Comparison of ENCODE assay signal across 21 mouse cellular contexts in the genomic region with DNA sequence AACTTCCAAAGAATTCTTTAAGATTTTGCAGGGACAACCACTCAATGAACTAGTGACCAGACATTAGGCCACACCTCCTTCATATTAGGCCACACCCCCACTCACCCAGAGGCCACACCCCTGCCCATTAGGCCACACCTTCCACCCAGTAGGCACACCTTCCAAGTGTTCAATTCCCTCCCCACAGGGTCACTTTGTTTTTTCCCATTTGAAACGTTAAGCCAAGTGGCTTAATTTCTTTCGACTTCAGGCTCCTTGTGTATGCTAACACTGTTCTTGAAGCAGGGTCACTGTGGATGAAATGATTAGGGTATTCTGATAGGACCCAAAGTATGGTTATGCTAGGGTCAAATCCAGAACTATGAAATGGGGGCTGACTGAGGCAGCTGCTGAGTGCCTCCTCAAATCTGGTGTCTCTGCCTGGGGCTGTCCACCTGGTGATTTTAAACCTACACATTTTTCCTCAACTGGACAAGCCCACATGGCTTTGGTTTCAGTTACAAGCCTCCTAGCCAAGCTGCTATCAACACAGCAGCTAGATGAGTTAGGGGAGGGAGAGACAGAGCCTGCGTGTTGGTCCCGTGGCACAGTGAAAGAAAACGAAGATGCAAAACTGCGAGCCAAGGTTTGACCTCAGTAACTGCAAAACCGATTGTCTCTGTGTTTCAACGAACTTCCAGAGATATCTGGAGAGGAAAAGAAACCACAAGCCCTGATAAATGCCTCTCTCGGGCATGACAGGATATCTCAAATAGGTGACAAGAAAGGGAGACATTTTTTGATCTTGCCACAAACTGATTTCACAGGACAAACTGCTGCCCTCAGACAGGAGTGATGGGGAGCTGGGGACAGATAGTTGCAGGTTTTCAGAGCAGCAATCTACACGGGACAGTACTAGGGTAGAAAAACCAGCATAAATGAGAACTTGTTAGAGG.
A peak's percentile ranks its signal among the peaks of the same experiment; 100 is the strongest.
DNase-seq lines count a peak whose midpoint lies in the region; ATAC-seq and TF ChIP-seq lines count a peak whose summit lies in the region.
"Had no signal": no experiment of that assay in that cellular context is flagged by ENCODE, and none has a peak within 500 bp of the region (broad histone marks: within the 10 kb centered on the region; RNA-seq: fewer than 3 reads in every experiment).

No protein-coding gene starts in this region.

- peaks cover 0 to 44% of the 10 kb centered on the region in 2 experiments; a peak in 2 of 4 replicates for H3K36me3 ChIP-seq in MEL (ENCODE audit: control insufficient read depth in 1 of 2, insufficient read depth in 2 of 2, low read length in 2 of 2)
- H3K36me3 ChIP-seq in liver, postnatal 0 days (replicated peaks; ENCODE audit: insufficient read depth, low read length), result no peaks in the 10 kb centered on the region
- no peaks in the 10 kb centered on the region for H3K36me3 ChIP-seq in forebrain, embryonic 13.5 days (ENCODE audit: poor library complexity, severe bottlenecking)
- no peaks in the 10 kb centered on the region for H3K36me3 ChIP-seq in forebrain, embryonic 16.5 days (ENCODE audit: control insufficient read depth, insufficient read depth)
- H3K36me3 ChIP-seq: forebrain, embryonic 15.5 days; neural tube, embryonic 15.5 days had no signal

- H3K79me2 ChIP-seq in MEL (ENCODE audit: control insufficient read depth, insufficient read depth, low read length, poor library complexity), result no peaks in the 10 kb centered on the region

- ATAC-seq in liver, postnatal 0 days, result no peak
- no peak for ATAC-seq in forebrain, embryonic 13.5 days
- no peak for ATAC-seq in forebrain, embryonic 16.5 days
- ATAC-seq: activated CD4-positive, CD25-positive, alpha-beta regulatory T cell, adult 4 months; forebrain, embryonic 15.5 days; Patski had no signal

- peak; percentile 99 to 100 for TF ChIP-seq EP300 in MEL (IDR thresholded peaks at IDR 0.05; ENCODE audit: low read depth in 1 of 2, low read length in 2 of 2)
- peak; percentile 85 for TF ChIP-seq EP300 in liver, postnatal 0 days (IDR thresholded peaks at IDR 0.05; ENCODE audit: low read depth)

- DNase-seq in MEL (ENCODE audit: low read depth, low spot score), result peak; percentile 95
- DNase-seq in c-Kit-positive CD71-positive TER-119-negative erythroid progenitor cells, embryonic 14.5 days (ENCODE audit: low read depth), result peak; percentile 19
- DNase-seq in liver, result peak; percentile 31
- DNase-seq in liver, postnatal 0 days, result no peak
- no peak for DNase-seq in left cerebral cortex, postnatal 25 days (ENCODE audit: low spot score in 2 of 2)
- DNase-seq: adrenal gland, postnatal 14 days; cerebellum, adult 18-20 months; cerebellum, postnatal 36 days; gastrocnemius, postnatal 36 days; kidney, adult 18-20 months; midbrain, embryonic 14.5 days; thymus, postnatal 4 days had no signal

- peaks cover 30 to 39% of the 10 kb centered on the region in 2 experiments for H3K4me1 ChIP-seq in MEL (ENCODE audit: control insufficient read depth in 1 of 2, insufficient read depth in 2 of 2, low read length in 2 of 2)
- peaks cover 4% of the 10 kb centered on the region; the same call in 1 of the 2 replicates for H3K4me1 ChIP-seq in liver, postnatal 0 days (ENCODE audit: insufficient read depth)
- H3K4me1 ChIP-seq in forebrain, embryonic 13.5 days, result peaks cover 4% of the 10 kb centered on the region; the same call in 1 of the 2 replicates
- H3K4me1 ChIP-seq in forebrain, embryonic 16.5 days (replicated peaks; ENCODE audit: control insufficient read depth, insufficient read depth, low read length), result no peaks in the 10 kb centered on the region
- H3K4me1 ChIP-seq: forebrain, embryonic 15.5 days had no signal

- 43% methylated on average over 10 of the region's 10 CpGs for WGBS in liver, postnatal 0 days (ENCODE audit: insufficient replicate concordance)
- WGBS in forebrain, embryonic 13.5 days, result 87% methylated on average over 10 of the region's 10 CpGs
- WGBS in forebrain, embryonic 16.5 days, result 88% methylated on average over 10 of the region's 10 CpGs

- no peak for TF ChIP-seq RAD21 in MEL (IDR thresholded peaks at IDR 0.05; ENCODE audit: low read depth, low read length)

- H3K9ac ChIP-seq in MEL (ENCODE audit: control insufficient read depth, low read depth, low read length, poor library complexity, severe bottlenecking), result peak overlapping the region; percentile 63
- no peak overlapping the region for H3K9ac ChIP-seq in liver, postnatal 0 days (replicated peaks)
- no peak overlapping the region for H3K9ac ChIP-seq in forebrain, embryonic 13.5 days
- H3K9ac ChIP-seq in forebrain, embryonic 16.5 days (replicated peaks; ENCODE audit: low read depth, low read length), result no peak overlapping the region
- H3K9ac ChIP-seq: forebrain, embryonic 15.5 days; neural tube, embryonic 15.5 days had no signal

- no peak overlapping the region for H3K4me2 ChIP-seq in liver, postnatal 0 days (ENCODE audit: low read depth, low read length)
- H3K4me2 ChIP-seq in forebrain, embryonic 13.5 days, result no peak overlapping the region
- H3K4me2 ChIP-seq in forebrain, embryonic 16.5 days (ENCODE audit: low read length), result no peak overlapping the region
- H3K4me2 ChIP-seq: forebrain, embryonic 15.5 days; neural tube, embryonic 15.5 days had no signal

- TF ChIP-seq CTCF in MEL (IDR thresholded peaks at IDR 0.05 in 2 of 3, conservative IDR thresholded peaks at IDR 0.05 in 1 of 3; ENCODE audit: control insufficient read depth in 1 of 3, insufficient read depth in 1 of 3, low read depth in 2 of 3, low read length in 3 of 3, poor library complexity in 1 of 3, severe bottlenecking in 1 of 3), result no peak
- no peak for TF ChIP-seq CTCF in liver, postnatal 0 days (IDR thresholded peaks at IDR 0.05; ENCODE audit: low read depth)

- peak overlapping the region; percentile 16 to 38 for H3K4me3 ChIP-seq in MEL (ENCODE audit: control insufficient read depth in 1 of 2, insufficient read depth in 1 of 2, low read depth in 2 of 2, low read length in 2 of 2)
- no peak overlapping the region for H3K4me3 ChIP-seq in liver, postnatal 0 days (ENCODE audit: low read depth, low read length)
- H3K4me3 ChIP-seq in forebrain, embryonic 13.5 days, result no peak overlapping the region
- no peak overlapping the region for H3K4me3 ChIP-seq in forebrain, embryonic 16.5 days (replicated peaks; ENCODE audit: low read length)
- H3K4me3 ChIP-seq: erythroblast, embryonic 14.5 days; forebrain, embryonic 15.5 days; neural tube, embryonic 15.5 days had no signal

- H3K9me3 ChIP-seq in MEL (replicated peaks; ENCODE audit: insufficient read depth, low read length), result no peaks in the 10 kb centered on the region
- H3K9me3 ChIP-seq in liver, postnatal 0 days (ENCODE audit: low read length), result 0 out of 2 replicates have a peak, but pooled peaks cover 4% of the 10 kb centered on the region
- H3K9me3 ChIP-seq in forebrain, embryonic 13.5 days (replicated peaks), result 0 out of 2 replicates have a peak, but pooled peaks cover 4% of the 10 kb centered on the region
- no peaks in the 10 kb centered on the region for H3K9me3 ChIP-seq in forebrain, embryonic 16.5 days (ENCODE audit: control insufficient read depth, low read length)
- H3K9me3 ChIP-seq: forebrain, embryonic 15.5 days had no signal

- H3K27me3 ChIP-seq in MEL (ENCODE audit: control insufficient read depth in 1 of 2, insufficient read depth in 2 of 2, low read length in 2 of 2), result no peaks in the 10 kb centered on the region
- no peaks in the 10 kb centered on the region for H3K27me3 ChIP-seq in liver, postnatal 0 days (ENCODE audit: insufficient read depth, low read length)
- H3K27me3 ChIP-seq in forebrain, embryonic 13.5 days, result peaks cover 19% of the 10 kb centered on the region
- H3K27me3 ChIP-seq in forebrain, embryonic 16.5 days (replicated peaks; ENCODE audit: control insufficient read depth, insufficient read depth, low read length), result 0 out of 2 replicates have a peak, but pooled peaks cover 3% of the 10 kb centered on the region
- H3K27me3 ChIP-seq: forebrain, embryonic 15.5 days; neural tube, embryonic 15.5 days; Patski had no signal

- H3K27ac ChIP-seq in MEL (ENCODE audit: control insufficient read depth, low read depth, low read length), result peak overlapping the region; percentile 94
- no peak overlapping the region for H3K27ac ChIP-seq in liver, postnatal 0 days (ENCODE audit: low read depth)
- no peak overlapping the region for H3K27ac ChIP-seq in forebrain, embryonic 13.5 days
- no peak overlapping the region for H3K27ac ChIP-seq in forebrain, embryonic 16.5 days (ENCODE audit: low read length)
- H3K27ac ChIP-seq: forebrain, embryonic 15.5 days; kidney, postnatal 0 days; macrophage; neural tube, embryonic 15.5 days had no signal

- intact Hi-C loops in left cerebral cortex, postnatal 25 days (cut with DNase I), result no loop called here

- peak in 1 of 2 experiments; percentile 76; a peak in 1 of 4 replicates for TF ChIP-seq POLR2A in MEL (IDR thresholded peaks at IDR 0.05; ENCODE audit: control insufficient read depth in 1 of 2, insufficient read depth in 1 of 2, low read depth in 1 of 2, low read length in 2 of 2, poor library complexity in 1 of 2)

TF ChIP-seq in MEL, 35 proteins besides CTCF, POLR2A, EP300 and RAD21 (continues in another document):
- TF ChIP-seq HCFC1 (IDR thresholded peaks at IDR 0.05; ENCODE audit: low read depth, low read length) (no peak; the same call in 1 of the 2 replicates), TAL1 (IDR thresholded peaks at IDR 0.05; ENCODE audit: low read length) (no peak; the same call in 1 of the 2 replicates), ZC3H11A (IDR thresholded peaks at IDR 0.05; ENCODE audit: low read depth, low read length) (no peak), MYB (IDR thresholded peaks at IDR 0.05; ENCODE audit: low read depth, low read length) (peak; percentile 100), NELFE (IDR thresholded peaks at IDR 0.05; ENCODE audit: low read depth, low read length) (peak; percentile 63), TBP (IDR thresholded peaks at IDR 0.05; ENCODE audit: low read depth, low read length) (peak; percentile 83), USF2 (IDR thresholded peaks at IDR 0.05; ENCODE audit: borderline replicate concordance in 1 of 2, insufficient read depth in 1 of 2, low read depth in 1 of 2, low read length in 2 of 2) (no peak), E2F4 (IDR thresholded peaks at IDR 0.05; ENCODE audit: borderline replicate concordance, low read depth, low read length) (0 out of 2 replicates have a peak, but pooled peaks have one; percentile 56), MAX (IDR thresholded peaks at IDR 0.05; ENCODE audit: low read length) (peak; percentile 93), NRF1 (IDR thresholded peaks at IDR 0.05; ENCODE audit: insufficient read depth, low read depth, low read length, poor library complexity, severe bottlenecking) (peak; percentile 48; the same call in 1 of the 2 replicates), ZKSCAN1 (IDR thresholded peaks at IDR 0.05; ENCODE audit: low read depth, low read length) (no peak), RCOR1 (IDR thresholded peaks at IDR 0.05; ENCODE audit: low read depth, low read length) (peak; percentile 93), SMC3 (IDR thresholded peaks at IDR 0.05; ENCODE audit: low read depth, low read length) (no peak; the same call in 1 of the 2 replicates), ZNF384 (IDR thresholded peaks at IDR 0.05; ENCODE audit: low read depth, low read length) (peak; percentile 41; the same call in 1 of the 2 replicates), POLR2AphosphoS5 (IDR thresholded peaks at IDR 0.05; ENCODE audit: borderline replicate concordance, low read depth, low read length) (no peak)

Comparison
In these comparisons a context has a peak if more than half of its experiments do, and no peak if none do; other contexts are left out.
1. DNase-seq: peak in MEL (single experiment), c-Kit-positive CD71-positive TER-119-negative erythroid progenitor cells, embryonic 14.5 days (single experiment) and liver (single experiment); none in liver, postnatal 0 days (single experiment) and left cerebral cortex, postnatal 25 days (0 of 2).
2. H3K4me3 ChIP-seq: peak in MEL (2 of 2); none in liver, postnatal 0 days (single experiment), forebrain, embryonic 13.5 days (single experiment) and forebrain, embryonic 16.5 days (single experiment).